Mouse (Mus musculus) left cerebral cortex, postnatal 14 days (tissue): ENCODE measurements at regions not wholly inside any gene's neighbourhood (a gene's known extent, or its start where the extent isn't known, plus 50 kb on each side); places are given as distances from the start of the nearest gene placed in this dataset.
"Not testable (repeated sequence)": the region's sequence is repeated elsewhere in the genome, so short reads cannot be mapped to it uniquely, and the experiment has no call there.

Experiments
- DNase-seq, 2 experiments: peaks; one replicate each; pipeline ENCODE4 v3.0.0; 2021 to 2022; ENCODE audit warnings: low spot score in 2 of 2, mixed read lengths in 1 of 2
- intact Hi-C: fragments of 180-260 bp; cut with DNase I; formaldehyde crosslinking; loops from one replicate; pipeline ENCODE4 v1.15.1; 2025

- intact Hi-C loops: no loop called here
- DNase-seq: no peak
These were observed 186.7 kb upstream of the Myt1l start for GRCm38 (mm10) chr12:29341388-29341995.

GRCm38 (mm10) chr12:29343147-29343852, 184.9 kb upstream of the Myt1l start:
- intact Hi-C loops: loop anchor here (2.0 kb wide), 1 partner anchor 184 kb away; no protein-coding TSS in a partner anchor
- DNase-seq: peak; percentile 33 to 39

GRCm38 (mm10) chr12:29348698-29349097, 179.5 kb upstream of the Myt1l start:
- intact Hi-C loops: loop anchor here (5.0 kb wide), 1 partner anchor 56 kb away; no protein-coding TSS in a partner anchor

GRCm38 (mm10) chr12:29349146-29349850, 178.9 kb upstream of the Myt1l start:
- DNase-seq: no peak
- intact Hi-C loops: loop anchor here (5.0 kb wide), 1 partner anchor 57 kb away; no protein-coding TSS in a partner anchor

More at GRCm38 (mm10) chr12:29348698-29349097, 179.5 kb upstream of the Myt1l start:
- DNase-seq: peak in 1 of 2 experiments; percentile 58

- peak; percentile 44 to 86 for DNase-seq
- intact Hi-C loops: no loop called here
These were observed 174.2 kb upstream of the Myt1l start for GRCm38 (mm10) chr12:29353777-29354496.

- no peak for DNase-seq
- intact Hi-C loops: no loop called here
These were observed 173.4 kb upstream of the Myt1l start for GRCm38 (mm10) chr12:29354816-29355215.

GRCm38 (mm10) chr12:29356681-29357397, 171.3 kb upstream of the Myt1l start:
- intact Hi-C loops: no loop called here
- peak in 1 of 2 experiments; percentile 51 for DNase-seq

GRCm38 (mm10) chr12:29361236-29361635, 166.9 kb upstream of the Myt1l start:
- no peak for DNase-seq
- intact Hi-C loops: no loop called here

- DNase-seq, intact Hi-C loops: not testable (repeated sequence)
These were observed 160.5 kb upstream of the Myt1l start for GRCm38 (mm10) chr12:29367741-29368106.

GRCm38 (mm10) chr12:29368107-29368819, 159.9 kb upstream of the Myt1l start:
- intact Hi-C loops: no loop called here
- peak; percentile 64 to 72 for DNase-seq

- intact Hi-C loops: no loop called here
- no peak for DNase-seq
These were observed 159.4 kb upstream of the Myt1l start for GRCm38 (mm10) chr12:29368820-29369175.

- peak; percentile 21 to 61 for DNase-seq
- intact Hi-C loops: no loop called here
These were observed 136.4 kb upstream of the Myt1l start for GRCm38 (mm10) chr12:29391756-29392155.

GRCm38 (mm10) chr12:29394271-29394670, 133.9 kb upstream of the Myt1l start:
- intact Hi-C loops: no loop called here
- DNase-seq: no peak

GRCm38 (mm10) chr12:29394881-29395280, 133.3 kb upstream of the Myt1l start:
- intact Hi-C loops: no loop called here

GRCm38 (mm10) chr12:29395401-29395982, 132.7 kb upstream of the Myt1l start:
- no peak for DNase-seq
- intact Hi-C loops: no loop called here

More at GRCm38 (mm10) chr12:29394881-29395280, 133.3 kb upstream of the Myt1l start:
- no peak for DNase-seq

GRCm38 (mm10) chr12:29404434-29404833, 123.8 kb upstream of the Myt1l start:
- no peak for DNase-seq
- intact Hi-C loops: no loop called here

- intact Hi-C loops: no loop called here
- DNase-seq: no peak
These were observed 118.7 kb upstream of the Myt1l start for GRCm38 (mm10) chr12:29409336-29410055.
